Mouse (Mus musculus): Measurements from ENCODE around the gene Snx9. TPM values are rescaled to one million over a fixed set of nuclear protein-coding genes. Genes with fewer than 3 reads are reported as not detected.

Gene Snx9
- polyA plus RNA-seq, 1 experiment = 66.3 TPM

DNA sequence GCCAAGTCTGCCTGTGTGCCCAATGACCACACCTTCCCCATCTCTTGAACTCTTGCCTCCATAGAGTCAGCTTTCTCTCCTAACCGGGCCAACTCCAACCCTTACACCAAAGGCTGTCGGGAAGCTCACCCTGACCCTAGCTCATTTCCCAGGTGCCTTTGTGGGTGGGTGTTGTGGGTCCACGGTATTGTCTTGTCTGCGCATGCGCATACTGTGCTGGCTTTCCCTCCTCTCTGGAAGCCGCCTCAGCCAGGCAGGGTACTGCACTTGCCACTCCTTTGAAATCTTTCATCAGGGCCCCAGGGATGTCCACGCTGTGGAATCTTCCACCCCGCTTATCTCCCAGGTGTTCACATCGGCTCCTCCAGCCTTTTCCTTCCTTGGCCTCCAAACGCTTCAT, 117.5 kb downstream of the Snx9 start:
- peak overlapping the region; percentile 23; the same call in 1 of the 2 replicates for H3K27ac ChIP-seq (ENCODE audit: insufficient read depth, low read depth, low read length)

DNA sequence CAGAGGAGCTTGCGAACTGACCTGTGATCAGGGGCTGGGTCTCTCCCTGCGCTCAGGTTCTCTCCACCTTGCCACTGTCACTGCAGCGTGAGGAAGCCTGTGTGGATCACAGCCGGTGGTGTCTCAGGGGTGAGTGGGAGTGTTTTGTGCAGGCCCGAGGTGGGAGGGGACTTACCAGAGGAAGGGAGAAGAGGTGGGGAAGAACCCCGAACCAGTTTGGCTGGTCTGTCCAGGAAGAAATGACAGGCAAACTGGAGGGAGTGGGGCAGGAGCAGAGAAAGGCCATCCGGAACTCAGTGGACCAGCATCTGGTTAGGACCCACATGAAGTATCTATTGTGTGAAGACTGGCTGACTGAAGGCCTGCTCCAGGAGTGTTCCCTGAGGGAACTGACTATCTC, 118.0 kb downstream of the Snx9 start:
- peak overlapping the region; percentile 5 for H3K4me3 ChIP-seq (ENCODE audit: low read depth, low read length)
- 18% methylated on average over 7 of the region's 7 CpGs for WGBS
- H3K36me3 ChIP-seq (ENCODE audit: control insufficient read depth, insufficient read depth, low read length) = no peaks in the 10 kb centered on the region
- H3K27ac ChIP-seq (ENCODE audit: insufficient read depth, low read depth, low read length) = peak overlapping the region; percentile 23; the same call in 1 of the 2 replicates
- TF ChIP-seq CTCF (IDR thresholded peaks at IDR 0.05; ENCODE audit: extremely low read depth, insufficient read length, insufficient replicate concordance, low read depth, low read length) (no peak), POLR2A (IDR thresholded peaks at IDR 0.05; ENCODE audit: low read depth, low read length) (no peak)
- no peaks in the 10 kb centered on the region for H3K27me3 ChIP-seq (ENCODE audit: control insufficient read depth, insufficient read depth, low read length)
- H3K4me1 ChIP-seq (ENCODE audit: control insufficient read depth, insufficient read depth, insufficient read length, low read length) = peaks cover 15% of the 10 kb centered on the region

More for the DNA sequence above, 117.5 kb downstream of the Snx9 start:
- H3K4me1 ChIP-seq (ENCODE audit: control insufficient read depth, insufficient read depth, insufficient read length, low read length) = peaks cover 15% of the 10 kb centered on the region
- no peaks in the 10 kb centered on the region for H3K27me3 ChIP-seq (ENCODE audit: control insufficient read depth, insufficient read depth, low read length)
- WGBS = 43% methylated on average over 10 of the region's 10 CpGs
- H3K4me3 ChIP-seq (ENCODE audit: low read depth, low read length) = peak overlapping the region; percentile 5
- no peaks in the 10 kb centered on the region for H3K36me3 ChIP-seq (ENCODE audit: control insufficient read depth, insufficient read depth, low read length)
- TF ChIP-seq POLR2A (IDR thresholded peaks at IDR 0.05; ENCODE audit: low read depth, low read length) = no peak
- TF ChIP-seq CTCF (IDR thresholded peaks at IDR 0.05; ENCODE audit: extremely low read depth, insufficient read length, insufficient replicate concordance, low read depth, low read length) = no peak

DNA sequence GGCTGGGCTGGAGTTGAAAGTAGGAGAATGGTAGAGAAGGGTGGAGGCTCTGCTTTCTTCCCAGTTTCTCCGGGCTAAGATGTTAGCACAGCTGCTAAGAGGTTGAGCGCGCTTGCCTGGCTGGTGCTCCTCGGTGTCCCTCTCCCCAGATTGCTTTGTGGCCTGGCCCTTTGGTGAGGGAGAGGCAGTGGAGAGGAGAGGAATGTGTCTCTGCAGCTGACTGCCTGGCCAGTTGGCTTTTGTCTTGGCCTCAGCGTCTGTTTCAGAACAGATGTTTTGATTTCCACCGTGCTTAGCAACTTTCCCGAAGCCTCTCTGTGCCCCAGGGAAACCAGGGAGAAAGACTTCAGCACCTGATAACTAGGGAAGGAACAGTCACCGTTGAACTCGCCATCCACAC, 118.7 kb downstream of the Snx9 start:
- H3K27ac ChIP-seq (ENCODE audit: insufficient read depth, low read depth, low read length) = peak overlapping the region; percentile 23
- TF ChIP-seq CTCF (IDR thresholded peaks at IDR 0.05; ENCODE audit: extremely low read depth, insufficient read length, insufficient replicate concordance, low read depth, low read length) (no peak), POLR2A (IDR thresholded peaks at IDR 0.05; ENCODE audit: low read depth, low read length) (no peak)
- H3K4me1 ChIP-seq (ENCODE audit: control insufficient read depth, insufficient read depth, insufficient read length, low read length) = peaks cover 18% of the 10 kb centered on the region
- H3K36me3 ChIP-seq (ENCODE audit: control insufficient read depth, insufficient read depth, low read length) = no peaks in the 10 kb centered on the region
- H3K4me3 ChIP-seq (ENCODE audit: low read depth, low read length) = no peak overlapping the region
- no peaks in the 10 kb centered on the region for H3K27me3 ChIP-seq (ENCODE audit: control insufficient read depth, insufficient read depth, low read length)
- WGBS = 55% methylated on average over 9 of the region's 9 CpGs

DNA sequence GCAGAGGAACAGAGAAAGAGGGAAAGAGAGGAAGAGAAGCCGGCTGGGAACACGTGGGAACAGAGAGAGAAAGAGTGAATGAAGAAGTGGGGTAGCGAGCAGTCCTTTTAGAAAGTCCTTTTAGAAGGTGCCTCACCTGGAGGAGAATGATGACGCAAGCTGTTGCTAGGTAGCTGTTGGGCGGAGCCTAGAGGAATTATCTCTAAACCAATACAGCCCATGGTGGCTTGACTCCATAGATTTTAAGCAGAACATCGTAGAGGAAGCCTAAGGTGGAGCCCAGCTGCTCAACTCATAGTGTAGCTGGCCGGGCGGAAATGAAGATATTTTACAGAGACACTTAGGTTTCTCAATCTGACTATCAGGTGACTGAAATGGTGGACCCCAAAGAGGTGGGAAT, 122.6 kb downstream of the Snx9 start:
- Histone ChIP-seq H3K36me3 (ENCODE audit: control insufficient read depth, insufficient read depth, low read length) (no peaks in the 10 kb centered on the region), H3K4me1 (ENCODE audit: control insufficient read depth, insufficient read depth, insufficient read length, low read length) (peaks cover 20% of the 10 kb centered on the region), H3K27ac (ENCODE audit: insufficient read depth, low read depth, low read length) (no peak overlapping the region), H3K27me3 (ENCODE audit: control insufficient read depth, insufficient read depth, low read length) (no peaks in the 10 kb centered on the region), H3K4me3 (ENCODE audit: low read depth, low read length) (no peak overlapping the region)
- 76% methylated on average over 8 of the region's 8 CpGs for WGBS
- TF ChIP-seq POLR2A (IDR thresholded peaks at IDR 0.05; ENCODE audit: low read depth, low read length) (no peak), CTCF (IDR thresholded peaks at IDR 0.05; ENCODE audit: extremely low read depth, insufficient read length, insufficient replicate concordance, low read depth, low read length) (no peak)

DNA sequence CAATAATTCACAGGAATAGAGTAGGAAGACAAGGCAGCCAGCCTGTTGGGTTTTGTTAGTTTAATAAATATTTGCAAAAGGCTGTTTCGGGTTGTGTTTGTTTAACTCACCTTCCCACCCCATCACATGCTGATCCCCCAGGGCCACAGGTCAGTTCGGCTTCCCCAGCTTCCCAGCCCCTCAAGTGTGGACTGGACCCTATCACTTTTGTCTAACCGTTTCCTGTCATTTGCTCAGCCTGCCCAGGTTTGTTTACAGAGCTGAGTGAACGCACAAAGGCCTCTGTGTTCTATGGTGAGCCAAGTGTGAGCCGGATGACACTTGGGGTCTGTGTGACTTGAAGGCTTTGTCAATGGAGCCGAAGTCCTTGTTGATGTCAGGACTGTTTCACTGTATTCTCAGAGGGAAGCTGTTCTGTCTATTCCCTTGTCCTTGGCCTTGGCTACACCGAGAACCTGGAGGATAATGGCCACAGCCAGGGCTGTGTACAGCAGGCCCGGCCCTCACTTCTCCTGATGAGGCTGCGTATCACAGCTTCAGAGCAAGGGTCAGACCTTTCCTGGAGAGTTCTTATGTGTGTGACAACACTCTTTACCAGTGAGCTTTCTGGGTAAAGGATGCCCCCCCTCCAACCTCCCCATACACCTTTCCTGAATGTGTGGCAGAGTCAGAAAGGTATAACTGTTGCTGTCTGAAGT, 124.1 kb downstream of the Snx9 start:
- 21% methylated on average over 9 of the region's 9 CpGs for WGBS
- H3K27me3 ChIP-seq (ENCODE audit: control insufficient read depth, insufficient read depth, low read length) = no peaks in the 10 kb centered on the region
- no peak overlapping the region for H3K4me3 ChIP-seq (ENCODE audit: low read depth, low read length)
- H3K36me3 ChIP-seq (ENCODE audit: control insufficient read depth, insufficient read depth, low read length) = no peaks in the 10 kb centered on the region
- H3K27ac ChIP-seq (ENCODE audit: insufficient read depth, low read depth, low read length) = peak overlapping the region; percentile 25
- peaks cover 14% of the 10 kb centered on the region for H3K4me1 ChIP-seq (ENCODE audit: control insufficient read depth, insufficient read depth, insufficient read length, low read length)
- no peak for TF ChIP-seq CTCF (IDR thresholded peaks at IDR 0.05; ENCODE audit: extremely low read depth, insufficient read length, insufficient replicate concordance, low read depth, low read length)

DNA sequence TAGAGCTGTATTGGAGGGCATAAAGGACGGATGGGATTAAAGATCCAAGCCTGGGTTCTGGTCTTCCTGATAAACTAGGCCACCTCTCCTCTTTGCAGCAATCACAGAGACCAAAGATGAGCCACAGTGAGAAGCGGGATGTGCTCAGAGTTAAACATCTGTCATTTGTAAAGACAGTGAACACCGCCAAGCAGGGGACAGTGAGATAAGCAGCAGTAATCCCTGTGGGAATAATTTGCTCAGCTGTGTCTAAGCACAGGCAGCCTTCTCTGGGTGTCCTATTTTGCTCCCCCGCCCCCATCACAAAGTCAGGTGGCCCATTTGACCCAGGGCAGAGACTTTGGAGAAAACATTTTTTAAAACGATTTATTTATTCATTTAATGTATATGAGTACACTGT, 125.6 kb downstream of the Snx9 start:
- Histone ChIP-seq H3K4me3 (ENCODE audit: low read depth, low read length) (no peak overlapping the region), H3K27ac (ENCODE audit: insufficient read depth, low read depth, low read length) (no peak overlapping the region), H3K36me3 (ENCODE audit: control insufficient read depth, insufficient read depth, low read length) (no peaks in the 10 kb centered on the region), H3K27me3 (ENCODE audit: control insufficient read depth, insufficient read depth, low read length) (no peaks in the 10 kb centered on the region), H3K4me1 (ENCODE audit: control insufficient read depth, insufficient read depth, insufficient read length, low read length) (peaks cover 12% of the 10 kb centered on the region)
- WGBS = 91% methylated on average over 5 of the region's 5 CpGs
- TF ChIP-seq POLR2A (IDR thresholded peaks at IDR 0.05; ENCODE audit: low read depth, low read length) = no peak

DNA sequence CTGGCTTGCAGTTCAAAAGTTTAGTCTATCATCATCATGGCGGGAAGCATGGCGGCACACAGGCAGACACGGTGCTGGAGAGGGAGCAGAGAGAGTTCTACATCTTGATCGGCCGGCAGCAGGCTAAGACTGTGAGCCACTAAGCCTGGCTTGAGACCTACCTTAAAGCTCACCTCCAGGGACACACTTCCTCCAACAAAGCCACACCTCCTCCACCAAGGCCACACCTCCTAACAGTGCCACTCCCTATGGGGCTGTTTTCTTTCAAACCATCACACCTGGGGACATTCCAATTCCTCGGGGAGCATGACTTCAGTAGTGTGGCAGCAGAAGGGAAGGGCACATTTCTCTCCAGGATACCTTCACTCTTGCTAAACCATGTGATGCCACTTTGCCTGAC, 127.4 kb downstream of the Snx9 start:
- Histone ChIP-seq H3K27me3 (ENCODE audit: control insufficient read depth, insufficient read depth, low read length) (no peaks in the 10 kb centered on the region), H3K36me3 (ENCODE audit: control insufficient read depth, insufficient read depth, low read length) (no peaks in the 10 kb centered on the region), H3K4me3 (ENCODE audit: low read depth, low read length) (no peak overlapping the region), H3K27ac (ENCODE audit: insufficient read depth, low read depth, low read length) (no peak overlapping the region), H3K4me1 (ENCODE audit: control insufficient read depth, insufficient read depth, insufficient read length, low read length) (peaks cover 12% of the 10 kb centered on the region)
- WGBS = 40% methylated on average over 6 of the region's 6 CpGs
- 0 out of 2 replicates have a peak, but pooled peaks have one; percentile 13 for TF ChIP-seq POLR2A (IDR thresholded peaks at IDR 0.05; ENCODE audit: low read depth, low read length)
- no peak for TF ChIP-seq CTCF (IDR thresholded peaks at IDR 0.05; ENCODE audit: extremely low read depth, insufficient read length, insufficient replicate concordance, low read depth, low read length)
